Mouse (Mus musculus) liver, adult 10 weeks (tissue): ENCODE results near the gene Tmod4. TPM values are rescaled to one million over a fixed set of nuclear protein-coding genes. Genes with fewer than 3 reads are reported as not detected.

Experiments
- polyA plus RNA-seq: library from polyadenylated mRNA; stranded (reverse); fragments of 350-450 nt; fragmentation: Illumina TruSeq; extraction: RNeasy Lipid Tissue Mini Kit (QIAGEN cat#74804); gene quantifications from one replicate; pipeline ENCODE4 v1.2.3, GENCODE M21; 2014; ENCODE audit warnings: low read depth, low replicate concordance

Tmod4 gene
- not detected for polyA plus RNA-seq

DNA sequence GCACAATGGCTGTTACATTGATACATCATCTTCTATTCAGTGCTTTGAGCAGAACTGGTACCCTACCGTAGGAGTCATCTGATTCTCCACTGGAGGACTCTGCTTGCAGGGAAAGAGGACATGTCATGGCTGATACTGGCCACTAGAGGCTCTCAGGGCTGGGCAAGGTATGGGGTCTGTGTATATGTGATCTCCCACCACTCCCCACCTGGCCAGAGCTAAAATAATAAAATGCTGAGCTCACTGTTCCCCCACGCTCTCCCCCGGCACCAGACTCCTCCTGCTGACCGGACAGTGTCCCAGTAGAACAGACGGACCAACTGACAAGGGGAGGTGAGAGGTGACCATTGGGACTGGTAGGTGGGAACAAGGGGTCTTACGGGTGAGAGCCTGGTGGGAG lies at the start of gene Tmod4:
Gene Tmod4, plus strand, starts transcription at position 231 of the 400 bp plus-strand sequence.

DNA sequence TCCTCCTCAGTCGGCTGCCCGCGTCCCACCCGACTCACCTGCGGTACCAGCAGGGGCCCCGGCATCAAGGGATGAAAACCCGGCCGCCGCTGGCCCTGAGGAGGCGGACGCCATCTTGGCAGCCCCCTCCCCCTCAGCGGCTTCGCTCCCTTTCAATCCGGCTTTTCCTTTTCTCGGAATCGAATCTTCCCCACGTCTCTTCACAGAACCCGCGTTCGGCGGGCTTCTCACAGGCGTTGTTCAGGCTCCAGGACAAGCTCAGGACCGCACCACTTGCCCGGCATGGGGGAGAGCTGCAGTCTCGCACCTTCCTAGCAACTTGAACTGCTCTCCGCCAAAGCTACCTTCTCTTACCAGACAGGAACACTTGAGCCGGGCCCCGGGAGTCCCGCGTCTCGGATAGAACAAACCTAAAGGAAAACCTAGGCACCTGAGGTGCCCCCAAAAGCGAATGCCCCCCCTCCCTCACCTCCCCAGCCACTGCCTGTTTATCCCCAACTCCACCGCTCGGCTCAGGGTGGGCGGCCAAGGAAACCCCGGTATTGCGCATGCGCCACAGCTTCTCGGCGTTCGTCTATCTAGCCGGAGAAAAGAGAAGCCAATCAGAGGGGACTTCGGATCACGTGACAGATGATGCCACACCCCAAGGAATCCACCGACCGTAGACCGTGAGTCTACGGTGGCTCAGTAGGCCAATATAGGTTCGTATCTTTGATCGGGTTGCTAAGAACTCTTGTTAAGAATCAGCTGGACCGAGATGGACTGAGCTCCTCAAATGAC lies 17.7 kb upstream of the Tmod4 start, which contains the start of gene Pip5k1a:
Gene Pip5k1a, minus strand, starts transcription at position 593 of the 780 bp plus-strand sequence.

DNA sequence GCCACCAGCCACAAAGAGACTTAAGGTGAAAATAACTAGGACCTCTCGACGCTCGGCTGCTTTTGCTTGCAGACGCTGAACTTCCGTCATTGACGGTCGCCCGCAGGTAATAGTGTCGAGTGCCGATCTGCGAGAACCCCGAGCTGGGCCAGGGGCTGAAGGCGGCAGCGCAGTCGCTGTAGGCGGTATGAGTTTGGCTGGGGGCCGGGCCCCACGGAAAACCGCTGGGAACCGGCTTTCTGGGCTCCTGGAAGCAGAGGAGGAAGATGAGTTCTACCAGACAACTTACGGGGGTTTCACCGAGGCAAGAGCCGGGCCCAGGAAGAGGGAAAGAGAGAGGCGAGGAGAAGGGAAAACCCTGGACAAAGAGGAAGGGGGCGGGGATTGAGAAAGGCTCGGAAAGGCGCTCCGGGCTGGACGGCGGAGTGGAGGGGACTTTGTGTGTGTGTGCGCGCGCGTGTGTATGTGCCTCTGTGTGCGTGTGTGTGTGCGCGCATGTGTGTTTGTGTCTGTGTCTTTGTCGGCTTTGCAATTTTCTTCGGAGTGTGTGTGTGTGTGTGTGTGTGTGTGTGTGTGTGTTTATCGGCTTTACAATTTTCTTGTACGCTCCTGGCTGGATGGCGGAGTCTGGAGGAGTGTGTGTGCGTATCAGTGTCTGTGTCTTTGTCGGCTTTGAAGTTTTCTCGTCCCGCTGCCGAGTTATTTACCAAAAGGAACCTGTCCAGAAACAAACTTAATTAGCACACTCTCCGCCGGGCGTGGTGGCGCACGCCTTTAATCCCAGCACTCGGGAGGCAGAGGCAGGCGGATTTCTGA lies 13.2 kb upstream of the Tmod4 start, which contains the start of gene Vps72:
Gene Vps72, plus strand, starts transcription at position 112 of the 816 bp plus-strand sequence.

DNA sequence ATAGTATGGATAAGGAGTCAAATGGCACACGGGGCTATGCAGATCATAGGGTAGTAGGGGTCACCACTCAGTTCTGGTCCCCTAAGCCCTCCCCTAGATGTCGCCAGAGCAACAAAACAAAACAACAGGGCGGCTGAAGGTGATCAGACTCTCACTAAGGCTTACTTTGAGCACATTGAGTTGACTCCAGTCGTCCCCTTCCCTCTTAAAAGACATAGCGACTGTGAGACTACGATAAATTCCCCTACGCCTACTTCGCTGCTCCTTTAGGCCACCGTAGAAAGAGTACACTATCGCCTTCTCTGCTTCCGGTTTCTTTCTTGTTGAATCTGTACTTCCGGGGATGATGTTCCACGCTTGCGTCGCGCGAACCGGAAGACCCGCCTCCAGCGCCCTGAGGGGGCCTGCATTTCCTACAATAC lies 9.4 kb downstream of the Tmod4 start, which contains the start of the genes Scnm1 and Lysmd1:
Gene Scnm1, minus strand, starts transcription at position 332 of the 422 bp plus-strand sequence.
Gene Lysmd1, plus strand, starts transcription at position 409 of the 422 bp plus-strand sequence.

DNA sequence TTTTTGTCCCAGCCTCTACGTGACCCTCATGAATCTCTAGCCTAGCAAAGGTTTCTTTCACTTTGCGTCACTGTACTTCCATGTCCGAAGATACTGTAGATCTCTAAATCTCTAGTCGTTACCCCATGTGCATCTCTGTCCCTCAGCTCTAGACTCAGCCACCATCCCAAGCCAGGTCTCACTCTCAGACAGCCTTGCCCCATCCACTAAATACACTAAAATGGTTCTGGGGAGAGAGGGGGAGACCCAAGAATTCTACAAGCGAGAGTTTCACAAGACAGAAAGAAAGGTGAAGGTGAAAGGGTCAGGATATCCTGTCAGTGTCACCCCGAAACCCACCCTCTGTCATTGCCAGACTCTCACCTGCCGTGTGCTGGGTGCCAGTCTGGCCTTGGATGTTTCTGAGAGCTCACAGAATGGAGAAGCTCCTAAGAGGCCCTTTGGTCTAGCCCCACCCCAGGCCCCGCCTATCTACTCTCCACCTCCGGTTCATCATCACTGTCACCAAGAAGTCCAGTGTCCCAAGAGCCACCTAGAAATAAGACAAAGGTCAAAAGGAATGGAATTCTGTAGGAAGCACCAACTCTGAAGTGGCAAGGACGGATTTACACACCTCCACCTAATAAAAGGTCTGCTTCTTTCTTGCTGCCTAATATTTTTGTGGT lies 17.8 kb downstream of the Tmod4 start, which contains the start of gene Tnfaip8l2:
Gene Tnfaip8l2, minus strand, starts transcription at position 409 of the 665 bp plus-strand sequence.

DNA sequence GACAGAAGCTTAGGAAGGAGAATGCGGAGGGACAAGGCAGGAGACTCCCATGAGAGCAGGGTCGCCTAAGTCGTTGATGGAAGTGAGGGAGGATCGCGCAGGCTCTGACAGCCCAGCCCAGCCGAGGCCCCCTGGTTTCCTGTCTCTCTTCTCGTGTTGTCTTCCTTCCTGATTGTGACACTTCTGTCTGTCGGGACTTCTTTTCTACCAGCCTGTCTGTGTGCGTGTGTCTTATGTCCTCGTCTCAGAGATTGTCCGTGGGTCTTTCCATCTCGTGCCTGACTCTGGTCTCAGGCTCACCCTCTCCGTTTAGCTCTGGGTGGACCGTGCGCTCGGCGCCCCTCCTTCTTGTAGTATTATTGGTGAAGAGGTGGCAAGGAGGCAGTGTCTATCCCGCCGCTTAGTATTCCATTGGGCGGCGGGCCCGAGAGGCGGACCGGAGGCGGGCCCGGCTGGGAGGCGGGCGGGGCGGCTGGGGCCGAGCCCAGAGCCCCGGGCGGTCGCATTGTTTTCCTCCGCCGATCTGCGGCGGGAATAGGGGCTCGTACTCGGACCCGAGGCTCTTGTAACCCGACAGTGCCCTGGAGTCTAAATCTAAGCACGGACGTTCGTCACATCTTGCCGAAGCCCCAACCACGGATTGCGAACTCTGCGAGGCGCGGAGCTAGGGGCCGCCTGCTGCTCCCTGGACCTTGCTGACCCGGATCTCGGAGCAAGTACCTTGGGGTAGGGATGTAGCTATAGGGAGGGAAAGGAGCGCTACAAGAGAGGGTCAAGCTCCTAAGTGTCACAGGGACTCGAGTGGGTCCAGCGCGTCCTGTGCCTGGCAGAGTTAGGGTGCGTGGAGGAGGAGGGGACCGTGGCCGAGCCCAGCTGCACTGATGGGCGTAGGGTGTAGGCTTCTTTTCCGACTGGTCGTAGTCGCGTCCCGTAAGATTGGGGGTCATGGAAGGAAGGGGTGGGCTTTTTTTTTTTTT lies 36.0 kb downstream of the Tmod4 start, which contains the start of gene Sema6c:
Gene Sema6c, plus strand, starts transcription at position 471 of the 977 bp plus-strand sequence.

Other genes with a start within 250 kb of the Tmod4 start
- gene Psmb4, start 237.5 kb upstream of the Tmod4 start, polyA plus RNA-seq = 71.9 TPM
- gene Selenbp1, start 191.4 kb upstream of the Tmod4 start, polyA plus RNA-seq = 41.9 TPM
- 9.8 TPM for gene Rfx5, start 170.4 kb upstream of the Tmod4 start, polyA plus RNA-seq
- gene Pi4kb, start 149.7 kb upstream of the Tmod4 start, polyA plus RNA-seq = 11.2 TPM
- gene Zfp687, start 109.0 kb upstream of the Tmod4 start, polyA plus RNA-seq = 1.3 TPM
- 14.5 TPM for gene Psmd4, start 81.9 kb upstream of the Tmod4 start, polyA plus RNA-seq
- 5.5 TPM for gene Pip5k1a, start 17.5 kb upstream of the Tmod4 start, polyA plus RNA-seq
- 4.8 TPM for gene Vps72, start 13.5 kb upstream of the Tmod4 start, polyA plus RNA-seq
- gene Scnm1, start 9.5 kb downstream of the Tmod4 start, polyA plus RNA-seq = 11.2 TPM
- 2.8 TPM for gene Lysmd1, start 9.6 kb downstream of the Tmod4 start, polyA plus RNA-seq
- gene Tnfaip8l2, start 17.9 kb downstream of the Tmod4 start, polyA plus RNA-seq = not detected
- gene Sema6c, start 36.0 kb downstream of the Tmod4 start, polyA plus RNA-seq = 0.32 TPM
- 11.3 TPM for gene Gabpb2, start 93.4 kb downstream of the Tmod4 start, polyA plus RNA-seq
- 5.0 TPM for gene Cdc42se1, start 104.3 kb downstream of the Tmod4 start, polyA plus RNA-seq
- 2.3 TPM for gene Mllt11, start 107.7 kb downstream of the Tmod4 start, polyA plus RNA-seq
- gene Gm128, start 117.1 kb downstream of the Tmod4 start, polyA plus RNA-seq = not detected
- not detected for gene Bnipl, start 126.7 kb downstream of the Tmod4 start, polyA plus RNA-seq
- gene Mindy1, start 156.9 kb downstream of the Tmod4 start, polyA plus RNA-seq = 110 TPM
- 5.4 TPM for gene Prune1, start 157.6 kb downstream of the Tmod4 start, polyA plus RNA-seq
- 0.26 TPM for gene Anxa9, start 182.7 kb downstream of the Tmod4 start, polyA plus RNA-seq
- 417 TPM for gene Cers2, start 190.3 kb downstream of the Tmod4 start, polyA plus RNA-seq
- gene Setdb1, start 232.7 kb downstream of the Tmod4 start, polyA plus RNA-seq = 9.3 TPM